In the genomic region with DNA sequence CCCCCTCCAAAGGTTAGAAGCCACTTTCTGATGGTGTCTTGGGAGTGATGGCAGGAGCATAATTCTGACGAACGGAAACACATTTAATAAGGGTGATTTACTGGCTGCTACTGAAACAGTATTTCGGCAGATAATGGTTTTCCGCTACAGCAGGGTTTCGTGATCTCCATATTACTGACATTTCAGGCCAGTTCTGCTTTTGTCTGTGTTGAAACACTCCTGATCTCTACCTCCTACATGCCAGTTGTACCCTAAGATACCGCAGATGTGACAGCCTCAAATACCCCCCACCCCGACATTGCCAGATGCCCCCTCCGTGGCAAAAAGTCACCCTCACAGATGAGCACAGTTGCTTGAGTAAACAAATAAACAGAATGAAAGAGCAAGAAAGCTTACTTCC, we compare ENCODE assay signal across 18 mouse cellular contexts. TPM values are rescaled to one million over a fixed set of nuclear protein-coding genes. Genes with fewer than 3 reads are reported as not detected.
DNase-seq lines count a peak whose midpoint lies in the region; ATAC-seq and TF ChIP-seq lines count a peak whose summit lies in the region.
"Had no signal": no experiment of that assay in that cellular context is flagged by ENCODE, and none has a peak within 500 bp of the region (broad histone marks: within the 10 kb centered on the region; RNA-seq: fewer than 3 reads in every experiment).

No protein-coding gene starts in this region.

- ATAC-seq in heart, embryonic 11.5 days (replicated peaks; ENCODE audit: insufficient number of reproducible peaks, low FRiP score, low TSS enrichment) = no peak
- peak; percentile 4; the same call in 1 of the 2 replicates for ATAC-seq in lung, postnatal 0 days
- no peak for ATAC-seq in liver, embryonic 13.5 days (ENCODE audit: low read depth)
- ATAC-seq: forebrain, embryonic 14.5 days had no signal

- WGBS in heart, embryonic 11.5 days (ENCODE audit: insufficient replicate concordance) = 24% methylated on average over 8 of the region's 8 CpGs
- WGBS in lung, postnatal 0 days = 23% methylated on average over 8 of the region's 8 CpGs
- WGBS in liver, embryonic 13.5 days (ENCODE audit: insufficient replicate concordance) = 36% methylated on average over 8 of the region's 8 CpGs
- WGBS in small intestine, adult 2 months = 56% methylated on average over 8 of the region's 8 CpGs

- intact Hi-C loops in heart, postnatal 25 days (cut with DNase I) = no loop called here

- no peak overlapping the region for H3K4me3 ChIP-seq in heart, embryonic 11.5 days (ENCODE audit: low read depth, low read length)
- no peak overlapping the region for H3K4me3 ChIP-seq in lung, postnatal 0 days (ENCODE audit: low read depth, low read length)
- no peak overlapping the region for H3K4me3 ChIP-seq in liver, embryonic 13.5 days (replicated peaks)
- peak overlapping the region; percentile 18; the same call in 1 of the 2 replicates for H3K4me3 ChIP-seq in small intestine, adult 2 months (ENCODE audit: low read depth, low read length)
- H3K4me3 ChIP-seq: embryonic facial prominence, embryonic 10.5 days; heart, adult 2 months; hindbrain, embryonic 12.5 days; left cerebral cortex, adult 2 months; lung, embryonic 15.5 days; neural tube, embryonic 12.5 days had no signal

- H3K9ac ChIP-seq in heart, embryonic 11.5 days (ENCODE audit: low read depth, low read length) = no peak overlapping the region
- H3K9ac ChIP-seq in lung, postnatal 0 days (replicated peaks; ENCODE audit: low read depth) = no peak overlapping the region
- H3K9ac ChIP-seq in liver, embryonic 13.5 days = no peak overlapping the region
- H3K9ac ChIP-seq: hindbrain, embryonic 12.5 days; lung, embryonic 15.5 days; neural tube, embryonic 12.5 days had no signal

- no peaks in the 10 kb centered on the region for H3K9me3 ChIP-seq in heart, embryonic 11.5 days (replicated peaks; ENCODE audit: control insufficient read depth, low read length)
- H3K9me3 ChIP-seq in lung, postnatal 0 days (ENCODE audit: low read length) = no peaks in the 10 kb centered on the region
- no peaks in the 10 kb centered on the region for H3K9me3 ChIP-seq in liver, embryonic 13.5 days (replicated peaks)
- H3K9me3 ChIP-seq: embryonic facial prominence, embryonic 10.5 days; hindbrain, embryonic 12.5 days; lung, embryonic 15.5 days; neural tube, embryonic 12.5 days had no signal

- no peaks in the 10 kb centered on the region for H3K36me3 ChIP-seq in heart, embryonic 11.5 days (ENCODE audit: control insufficient read depth, insufficient read depth, low read length)
- H3K36me3 ChIP-seq in lung, postnatal 0 days (ENCODE audit: insufficient read depth, low read length) = no peaks in the 10 kb centered on the region
- H3K36me3 ChIP-seq in liver, embryonic 13.5 days = no peaks in the 10 kb centered on the region
- no peaks in the 10 kb centered on the region for H3K36me3 ChIP-seq in small intestine, adult 2 months (ENCODE audit: control insufficient read depth, insufficient read depth, low read length)
- H3K36me3 ChIP-seq: embryonic facial prominence, embryonic 10.5 days; hindbrain, embryonic 12.5 days; lung, embryonic 15.5 days; neural tube, embryonic 12.5 days had no signal

- peaks cover 9% of the 10 kb centered on the region; the same call in 1 of the 2 replicates for H3K4me1 ChIP-seq in heart, embryonic 11.5 days (ENCODE audit: control insufficient read depth, insufficient read depth, low read length)
- no peaks in the 10 kb centered on the region; the same call in 1 of the 2 replicates for H3K4me1 ChIP-seq in lung, postnatal 0 days (ENCODE audit: insufficient read depth, low read depth, low read length)
- H3K4me1 ChIP-seq in liver, embryonic 13.5 days (replicated peaks) = peaks cover 11% of the 10 kb centered on the region
- H3K4me1 ChIP-seq in small intestine, adult 2 months (ENCODE audit: control insufficient read depth, insufficient read depth, insufficient read length, low read length) = peaks cover 3% of the 10 kb centered on the region; the same call in 1 of the 2 replicates
- H3K4me1 ChIP-seq: neural tube, embryonic 12.5 days had no signal

- TF ChIP-seq CTCF in lung, postnatal 0 days (IDR thresholded peaks at IDR 0.05) = no peak
- TF ChIP-seq CTCF in small intestine, adult 2 months (IDR thresholded peaks at IDR 0.05; ENCODE audit: extremely low read depth, insufficient read length, insufficient replicate concordance, low read depth, low read length) = no peak

- H3K27ac ChIP-seq in heart, embryonic 11.5 days (ENCODE audit: low read depth, low read length) = no peak overlapping the region
- H3K27ac ChIP-seq in lung, postnatal 0 days (ENCODE audit: low read length) = peak overlapping the region; percentile 72; the same call in 1 of the 2 replicates
- H3K27ac ChIP-seq in liver, embryonic 13.5 days = peak overlapping the region; percentile 39; the same call in 1 of the 2 replicates
- H3K27ac ChIP-seq in small intestine, adult 2 months (ENCODE audit: insufficient read depth, low read depth, low read length) = peak overlapping the region; percentile 12; the same call in 1 of the 2 replicates
- H3K27ac ChIP-seq: embryonic facial prominence, embryonic 10.5 days; heart, adult 2 months; hindbrain, embryonic 12.5 days; left cerebral cortex, adult 2 months; lung, embryonic 15.5 days; neural tube, embryonic 12.5 days had no signal

- H3K27me3 ChIP-seq in heart, embryonic 11.5 days (ENCODE audit: control insufficient read depth, insufficient read depth, low read length) = peaks cover 10% of the 10 kb centered on the region
- no peaks in the 10 kb centered on the region for H3K27me3 ChIP-seq in lung, postnatal 0 days (replicated peaks; ENCODE audit: insufficient read depth, low read length)
- no peaks in the 10 kb centered on the region for H3K27me3 ChIP-seq in liver, embryonic 13.5 days
- no peaks in the 10 kb centered on the region for H3K27me3 ChIP-seq in small intestine, adult 2 months (ENCODE audit: control insufficient read depth, insufficient read depth, low read length)
- H3K27me3 ChIP-seq: hindbrain, embryonic 12.5 days; lung, embryonic 15.5 days; neural tube, embryonic 12.5 days had no signal

- TF ChIP-seq POLR2A in small intestine, adult 2 months (IDR thresholded peaks at IDR 0.05; ENCODE audit: low read depth, low read length) = no peak

- DNase-seq in heart, postnatal 25 days (ENCODE audit: low spot score) = no peak
- peak; percentile 57 for DNase-seq in lung, postnatal 0 days (ENCODE audit: low spot score)
- DNase-seq in lung, postnatal 4 days = no peak
- DNase-seq in liver, embryonic 13.5 days = no peak
- no peak for DNase-seq in right cerebral cortex, postnatal 25 days
- DNase-seq: adrenal gland, adult 8-10 months; cerebellum, adult 18-20 months; cerebellum, postnatal 36 days had no signal

- peak overlapping the region; percentile 34 for H3K4me2 ChIP-seq in heart, embryonic 11.5 days
- H3K4me2 ChIP-seq in lung, postnatal 0 days (replicated peaks; ENCODE audit: low read depth, low read length) = no peak overlapping the region
- H3K4me2 ChIP-seq in liver, embryonic 13.5 days = peak overlapping the region; percentile 11; the same call in 1 of the 2 replicates
- H3K4me2 ChIP-seq: hindbrain, embryonic 12.5 days; lung, embryonic 15.5 days; neural tube, embryonic 12.5 days had no signal

- no peak for TF ChIP-seq EP300 in lung, postnatal 0 days (IDR thresholded peaks at IDR 0.05)

RNA-seq across cellular contexts. Expression of a gene that starts 14.8 kb away (rescaled TPM):
- 0.23 and 1.0 TPM in 2 replicates for polyA plus RNA-seq in heart, embryonic 11.5 days (2014; fragmentation: Nextera tagmentation; extraction: Ambion mirVana)
- total RNA-seq in heart, postnatal 25 days (2021) = 1 to 10 TPM; 1.6 to 2.2 TPM
- 53.8 and 60.8 TPM in 2 replicates for polyA plus RNA-seq in lung, postnatal 0 days (2015; fragmentation: Nextera tagmentation; extraction: Ambion mirVana)
- polyA plus RNA-seq in liver, embryonic 13.5 days (2015; fragmentation: Nextera tagmentation; extraction: Ambion mirVana) = 0.07 and 0.36 TPM in 2 replicates
- polyA plus RNA-seq in small intestine, adult 2 months (2012; rRNA removed) = 2.5 and 23.9 TPM in 2 replicates
- total RNA-seq: left cerebral cortex, adult 2 months; megakaryocyte-erythroid progenitor cell, adult 5-6 weeks had no signal

RNA-seq across cellular contexts. Expression of a gene that starts 49.0 kb away (rescaled TPM):
- polyA plus RNA-seq in heart, embryonic 11.5 days (2014; fragmentation: Nextera tagmentation; extraction: Ambion mirVana) = 83.3 and 87.9 TPM in 2 replicates
- 10 to 100 TPM; 29.0 to 29.5 TPM for total RNA-seq in heart, postnatal 25 days (2021)
- 76.0 and 79.4 TPM in 2 replicates for polyA plus RNA-seq in lung, postnatal 0 days (2015; fragmentation: Nextera tagmentation; extraction: Ambion mirVana)
- polyA plus RNA-seq in liver, embryonic 13.5 days (2015; fragmentation: Nextera tagmentation; extraction: Ambion mirVana) = 41.6 and 43.4 TPM in 2 replicates
- polyA plus RNA-seq in small intestine, adult 2 months (2012; rRNA removed) = 10.4 and 14.9 TPM in 2 replicates
